Comparison of ENCODE assay signal across 30 mouse cellular contexts in genomic region chr8:69967291-69967933, GRCm38 (mm10). TPM values are rescaled to one million over a fixed set of nuclear protein-coding genes. Genes with fewer than 3 reads are reported as not detected.
DNase-seq lines count a peak whose midpoint lies in the region; ATAC-seq and TF ChIP-seq lines count a peak whose summit lies in the region.
"Had no signal": no experiment of that assay in that cellular context is flagged by ENCODE, and none has a peak within 500 bp of the region (broad histone marks: within the 10 kb centered on the region; RNA-seq: fewer than 3 reads in every experiment).

No protein-coding gene starts in this region.

- POLR2A ChIA-PET in Patski (lab: Charles Lee): no interaction called here

- H3K4me3 ChIP-seq in liver, adult 2 months (ENCODE audit: insufficient read depth, low read depth, low read length): no peak overlapping the region
- H3K4me3 ChIP-seq in MEL (ENCODE audit: control insufficient read depth in 1 of 2, insufficient read depth in 1 of 2, low read depth in 2 of 2, low read length in 2 of 2): no peak overlapping the region
- H3K4me3 ChIP-seq: embryonic facial prominence, embryonic 12.5 days; heart, embryonic 10.5 days; hindbrain, embryonic 13.5 days; kidney, embryonic 15.5 days; left cerebral cortex, adult 2 months; limb, embryonic 13.5 days; liver, embryonic 15.5 days; megakaryocyte, embryonic 14.5 days; midbrain, embryonic 13.5 days; neural tube, embryonic 13.5 days had no signal

- H3K9ac ChIP-seq in liver, adult 2 months (ENCODE audit: low read depth, low read length): no peak overlapping the region
- H3K9ac ChIP-seq in MEL (ENCODE audit: control insufficient read depth, low read depth, low read length, poor library complexity, severe bottlenecking): no peak overlapping the region
- H3K9ac ChIP-seq: embryonic facial prominence, embryonic 12.5 days; forebrain, postnatal 0 days; hindbrain, embryonic 13.5 days; kidney, embryonic 15.5 days; limb, embryonic 13.5 days; liver, embryonic 15.5 days; midbrain, embryonic 13.5 days; neural tube, embryonic 13.5 days had no signal

- in situ Hi-C loops in Patski (cut with MboI; ENCODE audit: low pct_unique_long_range_greater_than_20kb): loop anchor here (5.0 kb wide), 1 partner anchor 35 kb away; no protein-coding TSS in a partner anchor

- no peak for ATAC-seq in Patski
- ATAC-seq in megakaryocyte progenitor cell, adult 5-6 weeks (replicated peaks; ENCODE audit: poor library complexity): peak; percentile 56
- ATAC-seq in cerebellum, adult (ENCODE audit: insufficient number of reproducible peaks, low FRiP score, low TSS enrichment): no peak
- ATAC-seq: forebrain, postnatal 0 days; intestine, postnatal 0 days; midbrain, embryonic 13.5 days had no signal

- WGBS in liver, adult 2 months: 35% methylated on average over 4 of the region's 4 CpGs

- peaks cover 77% of the 10 kb centered on the region for H3K79me2 ChIP-seq in liver, adult 2 months (ENCODE audit: control insufficient read depth, insufficient read depth, low read length)
- H3K79me2 ChIP-seq in MEL (ENCODE audit: control insufficient read depth, insufficient read depth, low read length, poor library complexity): peaks cover 95% of the 10 kb centered on the region

- TF ChIP-seq EP300 in MEL (IDR thresholded peaks at IDR 0.05; ENCODE audit: low read depth in 1 of 2, low read length in 2 of 2): no peak

- H3K9me3 ChIP-seq in MEL (replicated peaks; ENCODE audit: insufficient read depth, low read length): no peaks in the 10 kb centered on the region
- H3K9me3 ChIP-seq: embryonic facial prominence, embryonic 12.5 days; G1E; heart, embryonic 10.5 days; hindbrain, embryonic 13.5 days; kidney, embryonic 15.5 days; limb, embryonic 13.5 days; liver, embryonic 15.5 days; megakaryocyte, embryonic 14.5 days; midbrain, embryonic 13.5 days; neural tube, embryonic 13.5 days had no signal

- H3K36me3 ChIP-seq in liver, adult 2 months (ENCODE audit: control insufficient read depth, insufficient read depth, low read length): 0 out of 2 replicates have a peak, but pooled peaks cover 2% of the 10 kb centered on the region
- peaks cover 4 to 34% of the 10 kb centered on the region in 2 experiments for H3K36me3 ChIP-seq in MEL (ENCODE audit: control insufficient read depth in 1 of 2, insufficient read depth in 2 of 2, low read length in 2 of 2)
- H3K36me3 ChIP-seq: embryonic facial prominence, embryonic 12.5 days; hindbrain, embryonic 13.5 days; midbrain, embryonic 13.5 days; neural tube, embryonic 13.5 days had no signal

- no peak for TF ChIP-seq POLR2A in liver, adult 2 months (IDR thresholded peaks at IDR 0.05; ENCODE audit: extremely low read depth, insufficient read depth, low read length)
- no peak for TF ChIP-seq POLR2A in MEL (IDR thresholded peaks at IDR 0.05; ENCODE audit: control insufficient read depth in 1 of 2, insufficient read depth in 1 of 2, low read depth in 1 of 2, low read length in 2 of 2, poor library complexity in 1 of 2)

- no peak for TF ChIP-seq RAD21 in MEL (IDR thresholded peaks at IDR 0.05; ENCODE audit: low read depth, low read length)

- no peaks in the 10 kb centered on the region for H3K27me3 ChIP-seq in liver, adult 2 months (ENCODE audit: control insufficient read depth, insufficient read depth, low read length)
- H3K27me3 ChIP-seq in MEL (ENCODE audit: control insufficient read depth in 1 of 2, insufficient read depth in 2 of 2, low read length in 2 of 2): no peaks in the 10 kb centered on the region
- no peaks in the 10 kb centered on the region for H3K27me3 ChIP-seq in Patski
- H3K27me3 ChIP-seq: embryonic facial prominence, embryonic 12.5 days; hindbrain, embryonic 13.5 days; kidney, embryonic 15.5 days; limb, embryonic 13.5 days; liver, embryonic 15.5 days; megakaryocyte, embryonic 14.5 days; midbrain, embryonic 13.5 days; neural tube, embryonic 13.5 days had no signal

- peak overlapping the region; percentile 67 for H3K27ac ChIP-seq in liver, adult 2 months (replicated peaks; ENCODE audit: insufficient read depth, low read depth, low read length)
- H3K27ac ChIP-seq in MEL (ENCODE audit: control insufficient read depth, low read depth, low read length): no peak overlapping the region
- H3K27ac ChIP-seq: embryonic facial prominence, embryonic 12.5 days; heart, embryonic 10.5 days; hindbrain, embryonic 13.5 days; kidney, embryonic 15.5 days; left cerebral cortex, adult 2 months; limb, embryonic 13.5 days; liver, embryonic 15.5 days; midbrain, embryonic 13.5 days; neural tube, embryonic 13.5 days had no signal

- DNase-seq in liver, adult 2 months (ENCODE audit: extremely low read depth, low read depth, low spot score): peak; percentile 77
- no peak for DNase-seq in liver
- DNase-seq in MEL (ENCODE audit: low read depth, low spot score): peak; percentile 40
- peak; percentile 12 for DNase-seq in Patski (ENCODE audit: low read depth, low spot score)
- DNase-seq in left cerebral cortex, adult 18-20 months (ENCODE audit: low spot score in 2 of 2): no peak
- DNase-seq: adrenal gland, postnatal 14 days; cerebellum, adult 8-10 months; cerebellum, postnatal 36 days; forebrain, postnatal 0 days; gastrocnemius, postnatal 10 days; heart, postnatal 4 days; kidney, postnatal 25 days; lung, postnatal 36 days; right cerebral cortex, postnatal 4 days; thymus, adult 2 months; thymus, postnatal 36 days had no signal

- H3K4me1 ChIP-seq in liver, adult 2 months (ENCODE audit: control insufficient read depth, insufficient read depth, low read length): peaks cover 41% of the 10 kb centered on the region
- peaks cover 2 to 28% of the 10 kb centered on the region in 2 experiments for H3K4me1 ChIP-seq in MEL (ENCODE audit: control insufficient read depth in 1 of 2, insufficient read depth in 2 of 2, low read length in 2 of 2)

- CTCF ChIA-PET in Patski (lab: Charles Lee): interaction anchor here (0.8 to 1.3 kb wide), 4 partner anchors 8 to 34 kb away, joined by 3 to 6 read pairs (median 3); no protein-coding TSS in a partner anchor

- no peak for TF ChIP-seq CTCF in liver, adult 2 months (IDR thresholded peaks at IDR 0.05; ENCODE audit: low read depth, low read length)
- TF ChIP-seq CTCF in MEL (IDR thresholded peaks at IDR 0.05 in 2 of 3, conservative IDR thresholded peaks at IDR 0.05 in 1 of 3; ENCODE audit: control insufficient read depth in 1 of 3, insufficient read depth in 1 of 3, low read depth in 2 of 3, low read length in 3 of 3, poor library complexity in 1 of 3, severe bottlenecking in 1 of 3): no peak
- no peak for TF ChIP-seq CTCF in Patski (IDR thresholded peaks at IDR 0.05)

TF ChIP-seq in MEL, 35 proteins besides CTCF, POLR2A, EP300 and RAD21:
- TF ChIP-seq GATA1 (IDR thresholded peaks at IDR 0.05; ENCODE audit: low read depth, low read length) (no peak), E2F4 (IDR thresholded peaks at IDR 0.05; ENCODE audit: borderline replicate concordance, low read depth, low read length) (no peak), UBTF (IDR thresholded peaks at IDR 0.05; ENCODE audit: borderline replicate concordance, insufficient read depth, low read depth, low read length) (no peak), ZC3H11A (IDR thresholded peaks at IDR 0.05; ENCODE audit: low read depth, low read length) (no peak), POLR2AphosphoS5 (IDR thresholded peaks at IDR 0.05; ENCODE audit: borderline replicate concordance, low read depth, low read length) (no peak), USF2 (IDR thresholded peaks at IDR 0.05; ENCODE audit: borderline replicate concordance in 1 of 2, insufficient read depth in 1 of 2, low read depth in 1 of 2, low read length in 2 of 2) (no peak), ELF1 (IDR thresholded peaks at IDR 0.05; ENCODE audit: low read depth, low read length) (no peak), ETS1 (IDR thresholded peaks at IDR 0.05; ENCODE audit: low read depth, low read length) (no peak), SIN3A (IDR thresholded peaks at IDR 0.05; ENCODE audit: low read length) (no peak), SMC3 (IDR thresholded peaks at IDR 0.05; ENCODE audit: low read depth, low read length) (no peak), ZKSCAN1 (IDR thresholded peaks at IDR 0.05; ENCODE audit: low read depth, low read length) (no peak), TAL1 (IDR thresholded peaks at IDR 0.05; ENCODE audit: low read length) (no peak), CHD1 (IDR thresholded peaks at IDR 0.05; ENCODE audit: low read depth, low read length) (no peak)
TF ChIP-seq in MEL: peak in this region for 0.

RNA-seq across cellular contexts. Expression of gene Gatad2a, which starts 28.8 kb away (rescaled TPM):
- total RNA-seq in liver, adult 2 months (2014; rRNA removed): 11.2 and 16.8 TPM in 2 replicates
- 35.0 and 35.5 TPM in 2 replicates for polyA plus RNA-seq in liver, adult 2 months (2012; rRNA removed)
- 101 and 111 TPM in 2 replicates for total RNA-seq in MEL (2012; rRNA removed)
- polyA plus RNA-seq in MEL (2012; ENCODE audit: insufficient read depth in 1 of 2, insufficient read length in 2 of 2, low read depth in 1 of 2, low replicate concordance in 2 of 2, missing spikeins in 1 of 2): 100 to 1,000 TPM in 1 of 2 experiments, 10 to 100 TPM in 1; 38.0 to 129 TPM
- polyA plus RNA-seq in Patski (2021): 75.2 TPM
- total RNA-seq in megakaryocyte progenitor cell, adult 5-6 weeks (2015): 71.4 and 75.1 TPM in 2 replicates
- 54.0 and 68.3 TPM in 2 replicates for total RNA-seq in megakaryocyte progenitor cell, adult 5-6 weeks (2017)
- total RNA-seq in left cerebral cortex, adult 18-20 months (2021): 10 to 100 TPM; 28.7 TPM

Comparison
In these comparisons a context has a peak if more than half of its experiments do, and no peak if none do; other contexts are left out.
1. DNase-seq: peak in liver, adult 2 months (single experiment), MEL (single experiment) and Patski (single experiment); none in liver (single experiment) and left cerebral cortex, adult 18-20 months (0 of 2).